Mouse (Mus musculus) right cerebral cortex, postnatal 25 days (tissue): Measurements from ENCODE around the gene Ifi202b.
"Not testable (repeated sequence)": the region's sequence is repeated elsewhere in the genome, so short reads cannot be mapped to it uniquely, and the experiment has no call there.

Experiments
- DNase-seq: peaks from one replicate; pipeline ENCODE4 v3.0.0; 2022

The Ifi202b gene

GRCm38 (mm10) chr1:173982694-173983305 lies at the start of gene Ifi202b:
TSS of gene Ifi202b (minus strand) at chr1:173982744.
- not testable (repeated sequence) for DNase-seq

DNA sequence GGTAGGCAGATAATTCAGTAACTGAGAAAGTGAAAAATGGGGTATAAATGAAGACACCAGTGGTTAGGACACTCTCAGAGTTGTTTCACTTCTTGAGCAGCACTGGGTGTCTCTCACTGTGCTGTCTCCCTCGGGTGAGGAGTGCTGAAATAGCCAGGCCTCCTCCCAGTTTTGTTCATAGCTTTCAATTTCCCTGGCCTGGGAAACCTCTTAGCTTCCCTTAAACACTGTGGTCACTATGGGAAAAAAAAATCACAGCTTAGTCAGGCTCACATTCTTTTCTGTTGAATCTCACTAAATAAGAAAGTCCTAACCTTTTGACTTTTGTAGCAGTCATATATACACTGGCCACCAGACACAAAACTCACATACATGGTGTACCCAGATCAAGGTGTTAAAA lies 49.2 kb upstream of the Ifi202b start, which contains the start of gene Ifi205:
TSS of gene Ifi205 (minus strand) at position 113 of the 400 bp plus-strand sequence.
- DNase-seq = no peak

- not testable (repeated sequence) for DNase-seq
Measured at GRCm38 (mm10) chr1:174007050-174007449, 24.5 kb upstream of the Ifi202b start.

DNA sequence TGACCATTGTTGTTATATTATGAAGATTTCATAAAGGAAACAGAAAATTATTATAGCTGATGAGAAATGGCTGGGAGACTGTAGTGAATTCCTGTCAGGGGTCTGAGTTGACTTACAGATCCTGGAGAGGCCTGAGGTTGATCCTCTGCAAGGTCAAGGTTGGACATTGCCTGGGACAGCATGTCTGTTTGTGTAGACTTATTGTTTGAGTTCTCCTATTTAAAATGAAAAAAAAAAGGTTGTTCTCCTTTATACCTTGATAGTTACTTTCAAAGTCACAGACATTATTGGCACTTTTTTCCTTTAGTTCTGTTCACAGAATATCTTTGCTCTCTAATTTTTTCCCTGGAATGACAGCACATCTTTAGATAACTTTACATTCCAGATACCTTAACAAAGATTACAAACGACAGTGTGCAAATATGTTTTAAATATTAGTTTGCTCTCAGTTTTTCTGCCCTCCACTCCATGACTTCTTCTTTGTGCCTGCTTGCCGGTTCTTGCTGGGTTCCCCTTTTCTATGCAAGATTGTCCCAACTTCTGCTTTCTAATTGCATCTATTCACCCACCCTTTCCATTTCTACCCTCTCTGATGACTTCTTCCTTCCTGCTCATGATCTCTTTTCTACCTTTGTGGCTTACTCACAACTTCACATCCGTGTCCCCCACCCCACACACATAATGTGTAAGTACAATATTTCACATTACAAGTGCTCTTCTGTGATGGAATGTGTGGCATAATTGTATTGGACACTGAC lies 22.0 kb upstream of the Ifi202b start:
- not testable (repeated sequence) for DNase-seq

GRCm38 (mm10) chr1:173995003-173995402 lies 12.5 kb upstream of the Ifi202b start:
- DNase-seq = no peak

GRCm38 (mm10) chr1:173981038-173981437 lies 1.5 kb downstream of the Ifi202b start:
- DNase-seq = not testable (repeated sequence)

- DNase-seq = no peak
Measured at GRCm38 (mm10) chr1:173977622-173978021, 4.9 kb downstream of the Ifi202b start.

DNA sequence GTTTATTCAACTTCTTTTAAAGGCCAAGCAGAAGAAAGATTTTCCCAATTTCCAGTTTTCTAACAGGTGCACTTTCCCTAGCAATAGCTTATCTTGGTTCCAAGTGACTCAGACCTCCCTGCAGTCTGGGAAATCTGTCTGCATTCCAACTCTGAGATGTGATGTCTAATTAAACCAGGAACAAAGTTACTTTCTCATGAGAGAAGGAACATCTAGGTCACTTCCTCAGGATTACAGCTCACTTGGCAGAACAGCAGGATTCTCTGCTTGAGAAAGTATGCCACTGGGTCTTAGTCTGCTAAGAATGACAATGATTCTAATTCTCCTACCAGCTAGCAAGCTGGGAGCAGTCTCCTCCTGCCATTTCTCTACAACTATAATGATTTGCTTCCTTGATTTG lies 9.4 kb downstream of the Ifi202b start:
- DNase-seq = peak; percentile 9

GRCm38 (mm10) chr1:173961491-173961890 lies 21.1 kb downstream of the Ifi202b start:
- not testable (repeated sequence) for DNase-seq

- DNase-seq = not testable (repeated sequence)
Measured at GRCm38 (mm10) chr1:173959998-173960397, 22.5 kb downstream of the Ifi202b start.

- not testable (repeated sequence) for DNase-seq
Measured at GRCm38 (mm10) chr1:173955839-173956527, 26.6 kb downstream of the Ifi202b start.

GRCm38 (mm10) chr1:173955071-173955796 lies 27.3 kb downstream of the Ifi202b start:
- no peak for DNase-seq

DNA sequence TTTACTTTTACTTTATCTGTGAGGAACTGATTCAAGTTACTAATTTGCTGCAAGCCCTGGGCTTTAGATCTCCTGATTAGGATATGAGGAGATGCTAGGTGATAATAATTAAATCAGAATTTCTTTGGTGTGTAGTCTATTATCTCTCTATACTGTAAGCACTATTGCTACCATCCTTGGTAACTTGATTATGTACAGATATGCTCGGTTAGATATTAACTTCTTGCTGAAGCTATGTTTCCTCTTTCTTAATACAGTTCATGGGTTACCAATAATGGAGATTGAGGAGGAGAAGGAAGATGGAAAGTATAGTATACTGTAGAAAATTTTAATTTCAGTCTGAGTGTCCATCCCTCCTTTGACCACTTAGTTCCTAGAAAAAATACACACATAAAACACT lies 29.0 kb downstream of the Ifi202b start:
- DNase-seq = no peak

DNA sequence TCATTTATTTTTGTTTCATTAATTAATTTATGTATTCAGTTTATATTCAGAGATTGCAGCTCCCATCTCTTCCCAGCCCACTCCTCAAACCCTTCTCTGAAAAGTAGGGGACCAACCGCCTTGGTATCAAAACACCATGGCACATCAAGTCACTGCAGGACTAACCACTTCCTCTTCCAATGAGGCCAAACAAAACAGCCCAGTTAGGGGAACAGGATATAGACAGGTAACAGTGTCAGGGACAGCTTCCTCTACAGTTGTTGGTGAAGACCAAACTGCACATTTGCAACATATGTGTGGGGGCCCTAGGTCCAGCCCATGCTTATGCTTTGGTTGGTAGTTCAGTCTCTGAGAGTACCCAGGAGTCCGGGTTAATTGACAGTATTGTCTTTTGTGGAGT lies 33.5 kb downstream of the Ifi202b start:
- DNase-seq = not testable (repeated sequence)

- DNase-seq = not testable (repeated sequence)
Measured at GRCm38 (mm10) chr1:173942780-173943066, 39.8 kb downstream of the Ifi202b start.

DNA sequence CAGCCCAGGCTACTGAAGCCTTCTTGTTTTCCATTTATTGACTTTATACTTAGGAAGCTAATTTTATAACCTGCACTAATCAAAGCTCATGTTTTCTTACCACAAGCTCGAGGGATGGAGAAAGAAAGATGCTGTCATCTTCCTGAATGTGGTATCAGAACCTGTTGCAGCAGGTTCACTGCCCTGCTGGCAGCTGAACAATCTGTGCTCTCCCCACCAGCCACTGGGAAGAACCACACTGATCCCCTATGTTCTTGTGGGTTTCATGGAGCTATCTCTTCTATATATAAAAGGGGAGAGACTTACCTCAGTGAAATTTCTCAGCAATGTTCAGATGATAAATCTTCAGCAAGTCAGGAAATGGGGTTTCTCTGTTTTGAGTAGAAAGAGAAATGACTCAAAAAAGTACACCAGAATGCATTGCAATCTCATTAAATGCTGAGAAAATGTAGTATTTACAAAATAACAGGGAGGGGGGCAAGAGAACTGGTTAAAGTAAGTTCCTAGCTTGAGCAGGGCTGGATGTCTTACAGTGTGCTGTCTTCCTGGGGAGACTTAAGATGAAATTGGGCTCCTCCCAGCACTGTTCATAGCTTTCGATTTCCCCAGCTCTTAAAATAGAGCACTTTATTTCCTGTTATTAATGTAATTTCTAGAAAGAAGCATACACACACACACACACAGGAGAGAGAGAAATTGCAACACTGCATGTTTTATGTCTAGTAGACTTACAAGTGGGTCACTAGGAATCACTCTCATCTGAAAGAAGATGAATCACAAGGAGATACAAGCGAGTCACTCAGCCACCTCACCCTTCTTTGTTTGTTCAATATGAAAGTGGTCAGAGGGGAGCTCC lies 40.4 kb downstream of the Ifi202b start, which contains the start of the genes Mndal and Ifi203:
TSS of gene Mndal (minus strand) at position 568 of the 856 bp plus-strand sequence.
TSS of gene Ifi203 (minus strand) at position 749 of the 856 bp plus-strand sequence.
- not testable (repeated sequence) for DNase-seq

GRCm38 (mm10) chr1:173941522-173941921 lies 41.0 kb downstream of the Ifi202b start:
- DNase-seq = not testable (repeated sequence)

GRCm38 (mm10) chr1:173919279-173919678 lies 63.3 kb downstream of the Ifi202b start:
- DNase-seq = not testable (repeated sequence)

DNA sequence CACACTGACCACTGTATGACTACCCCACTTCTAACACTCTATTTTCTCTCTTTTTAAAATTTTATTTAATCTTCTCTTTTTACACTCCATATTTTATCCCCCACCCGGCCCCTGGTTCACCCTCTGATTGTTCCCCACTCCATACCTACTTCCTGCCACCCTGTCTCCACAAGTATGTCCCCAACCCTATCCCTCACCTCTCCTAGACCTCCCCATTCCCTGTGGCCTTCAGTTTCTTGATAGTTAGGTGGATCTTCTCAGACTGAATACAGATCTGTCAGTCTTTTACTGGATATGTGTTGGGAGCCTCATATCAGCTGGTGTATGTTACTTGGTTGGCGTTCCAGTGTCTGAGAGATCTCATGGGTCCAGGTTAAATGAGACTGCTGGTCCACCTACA lies 68.0 kb downstream of the Ifi202b start:
- DNase-seq = no peak

DNA sequence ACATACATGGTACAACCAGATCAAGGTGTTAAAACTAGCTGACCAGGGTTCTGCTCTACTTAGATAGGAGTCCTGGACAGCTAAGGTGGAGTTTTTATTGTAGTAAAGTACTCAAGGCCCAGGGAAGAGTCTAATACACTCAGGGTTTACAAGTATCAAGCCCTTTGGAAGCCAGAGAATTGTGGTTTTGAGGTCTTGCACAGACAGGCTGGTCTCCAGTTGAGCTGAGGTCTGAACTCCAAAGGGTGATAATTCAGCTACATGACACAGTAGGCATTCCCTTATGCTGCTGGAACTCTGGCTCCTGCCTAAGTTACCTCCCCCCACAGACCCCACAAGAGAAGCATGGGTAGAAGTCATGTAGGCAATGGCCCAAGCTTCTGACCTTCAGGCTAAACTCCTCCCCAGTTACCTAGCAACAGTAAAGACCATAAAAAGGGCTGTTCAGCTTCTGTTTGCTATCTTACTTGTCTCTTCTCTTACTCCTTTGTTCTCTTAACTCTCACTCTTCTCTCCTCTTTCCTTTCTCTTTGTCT lies 69.2 kb downstream of the Ifi202b start:
- not testable (repeated sequence) for DNase-seq
